Mouse (Mus musculus) forebrain, embryonic 13.5 days (tissue): ENCODE data around the gene Lin52. TPM values are rescaled to one million over a fixed set of nuclear protein-coding genes. Genes with fewer than 3 reads are reported as not detected.

ENCODE experiments used
- ATAC-seq: fragments of 200-750 bp; cut with Nextera tagmentation; 2 replicates; pipeline ENCODE4 v1.8.0; 2017
- H3K27ac ChIP-seq: fragments of 300-500 bp; sonication (generic); 2 replicates; pipeline ENCODE4 v1.5.1; 2015; ENCODE audit warnings: inconsistent platforms, mild to moderate bottlenecking, moderate library complexity
- H3K27me3 ChIP-seq: fragments of 300-500 bp; sonication (generic); 2 replicates; pipeline ENCODE4 v1.6.1; 2015; ENCODE audit warnings: mild to moderate bottlenecking, inconsistent platforms
- H3K36me3 ChIP-seq: fragments of 300-500 bp; sonication (generic); 2 replicates; pipeline ENCODE4 v1.6.1; 2015; ENCODE audit warnings: mild to moderate bottlenecking, inconsistent platforms; ENCODE audit not compliant: poor library complexity, severe bottlenecking
- H3K4me1 ChIP-seq: fragments of 300-500 bp; sonication (generic); 2 replicates; pipeline ENCODE4 v1.6.1; 2015; ENCODE audit warnings: inconsistent platforms
- H3K4me2 ChIP-seq: fragments of 300-500 bp; sonication (generic); 2 replicates; pipeline ENCODE4 v1.6.1; 2015; ENCODE audit warnings: inconsistent platforms, mild to moderate bottlenecking, moderate library complexity
- H3K4me3 ChIP-seq: fragments of 300-500 bp; sonication (generic); 2 replicates; pipeline ENCODE4 v1.5.1; 2015; ENCODE audit warnings: mild to moderate bottlenecking, inconsistent platforms
- H3K9ac ChIP-seq: fragments of 300-500 bp; sonication (generic); 2 replicates; pipeline ENCODE4 v1.6.1; 2015; ENCODE audit warnings: mild to moderate bottlenecking, inconsistent platforms
- H3K9me3 ChIP-seq: fragments of 300-500 bp; sonication (generic); replicated peaks from 2 replicates; pipeline ENCODE4 v1.6.1; 2016; ENCODE audit warnings: inconsistent platforms
- WGBS: fragments of 180-500 bp; shearing (Covaris S2); methylation state at CpG from one replicate; pipeline ENCODE4 v1.1.7; 2015; 5-methylcytosine and 5-hydroxymethylcytosine counted together
- polyA plus RNA-seq: library from polyadenylated mRNA; unstranded; fragments of >200 nt; fragmentation: Nextera tagmentation; extraction: Ambion mirVana; gene quantifications from 2 replicates; pipeline ENCODE4 v1.2.1, GENCODE M21; 2015

The Lin52 gene
- 42.5 and 46.2 TPM in 2 replicates for polyA plus RNA-seq

GRCm38 (mm10) chr12:84450718-84451646 is at the start of gene Lin52, which contains the start of gene Aldh6a1:
Gene Lin52, plus strand, starts transcription at chr12:84451422.
Gene Aldh6a1, minus strand, starts transcription at chr12:84451004.
- peak within 1 kb of the TSS; percentile 33 for H3K27ac ChIP-seq
- peak within 1 kb of the TSS; percentile 76 for H3K9ac ChIP-seq
- 0 out of 2 replicates have a peak, but pooled peaks cover 2% of the 10 kb centered on the region for H3K36me3 ChIP-seq
- peak within 1 kb of the TSS; percentile 99 for H3K4me2 ChIP-seq
- H3K4me1 ChIP-seq = peaks cover 23% of the 10 kb centered on the region
- no peaks in the 10 kb centered on the region for H3K9me3 ChIP-seq
- H3K27me3 ChIP-seq = peaks cover 4% of the 10 kb centered on the region; the same call in 1 of the 2 replicates
- peak within 1 kb of the TSS; percentile 85 for H3K4me3 ChIP-seq
- peak; percentile 99 for ATAC-seq
- WGBS = under 1% methylated on average over 49 of the region's 49 CpGs

- no peak for ATAC-seq
- no peak overlapping the region for H3K9ac ChIP-seq
- no peak overlapping the region for H3K4me3 ChIP-seq
- H3K27ac ChIP-seq = no peak overlapping the region
- WGBS = 86% methylated on average over 9 of the region's 9 CpGs
- no peaks in the 10 kb centered on the region for H3K27me3 ChIP-seq
- no peaks in the 10 kb centered on the region for H3K36me3 ChIP-seq
- no peaks in the 10 kb centered on the region for H3K9me3 ChIP-seq
- peaks cover 4% of the 10 kb centered on the region for H3K4me1 ChIP-seq
- H3K4me2 ChIP-seq = no peak overlapping the region
These were observed 48.3 kb upstream of the Lin52 start for GRCm38 (mm10) chr12:84402923-84403322.

- ATAC-seq = no peak
- H3K9me3 ChIP-seq = no peaks in the 10 kb centered on the region
- no peak overlapping the region for H3K4me2 ChIP-seq
- no peak overlapping the region for H3K27ac ChIP-seq
- WGBS = 51% methylated on average over 6 of the region's 6 CpGs
- no peak overlapping the region for H3K9ac ChIP-seq
- H3K36me3 ChIP-seq = no peaks in the 10 kb centered on the region
- no peak overlapping the region for H3K4me3 ChIP-seq
- H3K27me3 ChIP-seq = no peaks in the 10 kb centered on the region
- H3K4me1 ChIP-seq = peaks cover 10% of the 10 kb centered on the region
These were observed 46.7 kb upstream of the Lin52 start for GRCm38 (mm10) chr12:84404541-84404940.

GRCm38 (mm10) chr12:84407259-84407658 is 44.0 kb upstream of the Lin52 start:
- H3K9ac ChIP-seq = no peak overlapping the region
- peaks cover 7% of the 10 kb centered on the region; the same call in 1 of the 2 replicates for H3K27me3 ChIP-seq
- no peak overlapping the region for H3K27ac ChIP-seq
- H3K4me3 ChIP-seq = no peak overlapping the region
- H3K36me3 ChIP-seq = no peaks in the 10 kb centered on the region
- no peaks in the 10 kb centered on the region for H3K9me3 ChIP-seq
- WGBS = 61% methylated on average over 4 of the region's 4 CpGs
- ATAC-seq = no peak
- no peak overlapping the region for H3K4me2 ChIP-seq
- peaks cover 10% of the 10 kb centered on the region for H3K4me1 ChIP-seq

GRCm38 (mm10) chr12:84407874-84408818 is 43.1 kb upstream of the Lin52 start:
- H3K9ac ChIP-seq = peak overlapping the region; percentile 80
- 2% methylated on average over 45 of the region's 52 CpGs for WGBS

GRCm38 (mm10) chr12:84408819-84409507 is 42.3 kb upstream of the Lin52 start, which contains the start of the genes Entpd5 and Bbof1:
Gene Entpd5, minus strand, starts transcription at chr12:84409029.
Gene Bbof1, plus strand, starts transcription at chr12:84409071.
- Histone ChIP-seq H3K36me3 (no peaks in the 10 kb centered on the region), H3K27me3 (peaks cover 7% of the 10 kb centered on the region; the same call in 1 of the 2 replicates), H3K4me3 (peak within 1 kb of the TSS; percentile 73), H3K27ac (peak within 1 kb of the TSS; percentile 76), H3K9ac (peak within 1 kb of the TSS; percentile 80), H3K4me1 (peaks cover 10% of the 10 kb centered on the region), H3K9me3 (no peaks in the 10 kb centered on the region), H3K4me2 (peak within 1 kb of the TSS; percentile 90)
- WGBS = 1% methylated on average over 63 of the region's 63 CpGs
- peak; percentile 92 for ATAC-seq

More at GRCm38 (mm10) chr12:84407874-84408818, 43.1 kb upstream of the Lin52 start:
- Histone ChIP-seq H3K9me3 (no peaks in the 10 kb centered on the region), H3K27me3 (peaks cover 7% of the 10 kb centered on the region; the same call in 1 of the 2 replicates), H3K4me1 (peaks cover 10% of the 10 kb centered on the region), H3K36me3 (no peaks in the 10 kb centered on the region), H3K4me2 (peak overlapping the region; percentile 90), H3K4me3 (peak overlapping the region; percentile 73), H3K27ac (peak overlapping the region; percentile 76)
- ATAC-seq = peak; percentile 76

- Histone ChIP-seq H3K27me3 (no peaks in the 10 kb centered on the region), H3K4me3 (peak within 1 kb of the TSS; percentile 60), H3K9me3 (0 out of 2 replicates have a peak, but pooled peaks cover 5% of the 10 kb centered on the region), H3K36me3 (no peaks in the 10 kb centered on the region), H3K9ac (peak within 1 kb of the TSS; percentile 61), H3K4me1 (peaks cover 8% of the 10 kb centered on the region), H3K27ac (peak within 1 kb of the TSS; percentile 74), H3K4me2 (peak within 1 kb of the TSS; percentile 65)
- ATAC-seq = peak; percentile 98
- WGBS = 3% methylated on average over 50 of the region's 50 CpGs
These were observed 34.2 kb upstream of the Lin52 start, which contains the start of gene Rnf113a2 for GRCm38 (mm10) chr12:84416834-84417604. Gene Rnf113a2, plus strand, starts transcription at chr12:84417196.

GRCm38 (mm10) chr12:84417605-84417922 is 33.7 kb upstream of the Lin52 start:
- Histone ChIP-seq H3K27me3 (no peaks in the 10 kb centered on the region), H3K4me2 (peak overlapping the region; percentile 65), H3K36me3 (no peaks in the 10 kb centered on the region), H3K27ac (peak overlapping the region; percentile 74), H3K9ac (peak overlapping the region; percentile 61), H3K4me1 (peaks cover 8% of the 10 kb centered on the region), H3K4me3 (peak overlapping the region; percentile 60), H3K9me3 (0 out of 2 replicates have a peak, but pooled peaks cover 5% of the 10 kb centered on the region)
- no peak for ATAC-seq
- 38% methylated on average over 18 of the region's 18 CpGs for WGBS

GRCm38 (mm10) chr12:84423990-84424389 is 27.2 kb upstream of the Lin52 start:
- Histone ChIP-seq H3K27me3 (no peaks in the 10 kb centered on the region), H3K27ac (no peak overlapping the region), H3K4me2 (no peak overlapping the region), H3K4me3 (no peak overlapping the region), H3K9me3 (no peaks in the 10 kb centered on the region), H3K36me3 (no peaks in the 10 kb centered on the region), H3K4me1 (no peaks in the 10 kb centered on the region), H3K9ac (no peak overlapping the region)
- WGBS = 53% methylated on average over 3 of the region's 3 CpGs
- no peak for ATAC-seq

- Histone ChIP-seq H3K27ac (no peak overlapping the region), H3K9me3 (no peaks in the 10 kb centered on the region)
- WGBS = 96% methylated on average over 2 of the region's 2 CpGs
These were observed 21.4 kb upstream of the Lin52 start for GRCm38 (mm10) chr12:84429825-84430224.

More at GRCm38 (mm10) chr12:84429825-84430224, 21.4 kb upstream of the Lin52 start:
- Histone ChIP-seq H3K36me3 (peaks cover 14% of the 10 kb centered on the region), H3K4me3 (no peak overlapping the region), H3K4me2 (no peak overlapping the region), H3K9ac (no peak overlapping the region), H3K27me3 (no peaks in the 10 kb centered on the region), H3K4me1 (no peaks in the 10 kb centered on the region)
- no peak for ATAC-seq
